Mouse (Mus musculus) heart, adult 2 months (tissue): ENCODE results near the gene Gm45716.

Experiments used
- CTCF ChIP-seq: fragments of 200-600 bp; IDR thresholded peaks from 2 replicates; pipeline ENCODE4 v1.8.1; 2022; ENCODE audit warnings: antibody characterized with exemption, mild to moderate bottlenecking, moderate library complexity
- POLR2A ChIP-seq: fragments of 200-500 bp; IDR thresholded peaks from 2 replicates; pipeline ENCODE4 v1.6.1; 2011; ENCODE audit warnings: mild to moderate bottlenecking, low read depth, low read length, control low read depth; ENCODE audit not compliant: insufficient read depth

DNA sequence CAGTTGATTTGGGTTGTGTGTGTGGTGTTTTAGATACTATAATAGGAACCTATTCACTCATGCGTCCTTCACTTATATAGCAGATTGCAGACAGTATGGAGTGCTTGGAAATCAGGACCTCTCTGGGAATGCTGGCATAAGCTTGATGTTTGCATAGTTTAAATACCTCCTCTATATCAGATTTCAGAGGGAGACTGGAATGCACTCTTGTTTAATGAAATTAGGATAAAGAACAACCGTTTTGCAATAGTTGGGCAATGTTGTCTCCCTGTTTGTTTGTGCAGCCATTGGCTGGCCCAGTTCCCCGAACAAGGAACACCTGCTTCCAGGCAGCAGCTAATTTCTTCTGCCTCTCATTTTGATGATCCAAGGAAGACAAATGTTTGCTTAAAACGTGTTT, 71.6 kb downstream of the Gm45716 start:
- TF ChIP-seq POLR2A: no peak
- TF ChIP-seq CTCF: no peak
